Mouse (Mus musculus) liver, adult (tissue): ENCODE data around the gene Slc4a10.

Experiments used
- GATA4 ChIP-seq: IDR thresholded peaks from 2 replicates; pipeline ENCODE4 v1.6.1; 2014; ENCODE audit warnings: mild to moderate bottlenecking, low read length; ENCODE audit not compliant: insufficient replicate concordance

The Slc4a10 gene

GRCm38 (mm10) chr2:62331913-62332312 is 285.7 kb downstream of the Slc4a10 start:
- TF ChIP-seq GATA4, result no peak

- no peak for TF ChIP-seq GATA4
Measured at GRCm38 (mm10) chr2:62332465-62332864, 286.2 kb downstream of the Slc4a10 start.

- no peak for TF ChIP-seq GATA4
Measured at GRCm38 (mm10) chr2:62334397-62335243, 288.4 kb downstream of the Slc4a10 start.

- TF ChIP-seq GATA4, result no peak
Measured at GRCm38 (mm10) chr2:62337086-62337485, 290.8 kb downstream of the Slc4a10 start.

GRCm38 (mm10) chr2:62339222-62339944 is 293.1 kb downstream of the Slc4a10 start:
- TF ChIP-seq GATA4, result no peak

GRCm38 (mm10) chr2:62341061-62341733 is 294.9 kb downstream of the Slc4a10 start:
- TF ChIP-seq GATA4, result no peak

GRCm38 (mm10) chr2:62341734-62342128 is 295.5 kb downstream of the Slc4a10 start:
- TF ChIP-seq GATA4, result no peak

- TF ChIP-seq GATA4, result no peak
Measured at GRCm38 (mm10) chr2:62344367-62344766, 298.1 kb downstream of the Slc4a10 start.

- TF ChIP-seq GATA4, result no peak
Measured at GRCm38 (mm10) chr2:62346771-62347170, 300.5 kb downstream of the Slc4a10 start.

- no peak for TF ChIP-seq GATA4
Measured at GRCm38 (mm10) chr2:62347762-62348161, 301.5 kb downstream of the Slc4a10 start.

- no peak for TF ChIP-seq GATA4
Measured at GRCm38 (mm10) chr2:62352035-62352434, 305.8 kb downstream of the Slc4a10 start.

- no peak for TF ChIP-seq GATA4
Measured at GRCm38 (mm10) chr2:62355766-62356165, 309.5 kb downstream of the Slc4a10 start.

GRCm38 (mm10) chr2:62356606-62357005 is 310.3 kb downstream of the Slc4a10 start:
- TF ChIP-seq GATA4, result no peak

GRCm38 (mm10) chr2:62357259-62357658 is 311.0 kb downstream of the Slc4a10 start:
- no peak for TF ChIP-seq GATA4

- no peak for TF ChIP-seq GATA4
Measured at GRCm38 (mm10) chr2:62360872-62361271, 314.6 kb downstream of the Slc4a10 start.

- TF ChIP-seq GATA4, result no peak
Measured at GRCm38 (mm10) chr2:62361514-62361913, 315.3 kb downstream of the Slc4a10 start.
